Mouse (Mus musculus) intestine, postnatal 0 days (tissue): ENCODE results near the gene Cdadc1. TPM values are rescaled to one million over a fixed set of nuclear protein-coding genes. Genes with fewer than 3 reads are reported as not detected.

Experiments used
- ATAC-seq: fragments of 200-750 bp; cut with Nextera tagmentation; 2 replicates; pipeline ENCODE4 v1.8.0; 2017; ENCODE audit warnings: mild to moderate bottlenecking, moderate TSS enrichment, moderate library complexity
- H3K27ac ChIP-seq: fragments of 300-500 bp; sonication (generic); 2 replicates; pipeline ENCODE4 v1.5.1; 2014; ENCODE audit warnings: mild to moderate bottlenecking, low read depth, low read length, moderate library complexity
- H3K27me3 ChIP-seq: fragments of 300-500 bp; sonication (generic); replicated peaks from 2 replicates; pipeline ENCODE4 v1.6.1; 2014; ENCODE audit warnings: low read length, mixed read lengths; ENCODE audit not compliant: control insufficient read depth, insufficient read depth
- H3K36me3 ChIP-seq: fragments of 300-500 bp; sonication (generic); 2 replicates; pipeline ENCODE4 v1.6.1; 2014; ENCODE audit warnings: mild to moderate bottlenecking, moderate library complexity; ENCODE audit not compliant: control insufficient read depth, insufficient read depth
- H3K4me1 ChIP-seq: fragments of 300-500 bp; sonication (generic); replicated peaks from 2 replicates; pipeline ENCODE4 v1.6.1; 2014; ENCODE audit warnings: antibody characterized with exemption, low read length, mixed read lengths; ENCODE audit not compliant: control insufficient read depth, insufficient read depth
- H3K4me2 ChIP-seq: fragments of 300-500 bp; sonication (generic); replicated peaks from 2 replicates; pipeline ENCODE4 v1.6.1; 2014; ENCODE audit warnings: low read depth, mild to moderate bottlenecking, moderate library complexity
- H3K4me3 ChIP-seq: fragments of 300-500 bp; sonication (generic); 2 replicates; pipeline ENCODE4 v1.5.1; 2014; ENCODE audit warnings: low read depth, low read length
- H3K9ac ChIP-seq: fragments of 300-500 bp; sonication (generic); 2 replicates; pipeline ENCODE4 v1.6.1; 2014; ENCODE audit warnings: mild to moderate bottlenecking, low read depth, low read length
- H3K9me3 ChIP-seq: fragments of 300-500 bp; sonication (generic); 2 replicates; pipeline ENCODE4 v1.6.1; 2016; ENCODE audit warnings: mixed run types; ENCODE audit not compliant: control insufficient read depth
- CTCF ChIP-seq: sonication (generic); IDR thresholded peaks from 2 replicates; pipeline ENCODE4 v1.5.1; 2016; ENCODE audit warnings: low read depth, mild to moderate bottlenecking, control low read depth, antibody characterized with exemption, moderate library complexity
- WGBS: fragments of 180-500 bp; shearing (Covaris S2); extraction: QIAGEN DNeasy Blood & Tissue Kit; methylation state at CpG from one replicate; pipeline ENCODE4 v1.1.7; 2014; 5-methylcytosine and 5-hydroxymethylcytosine counted together
- polyA plus RNA-seq: library from polyadenylated mRNA; unstranded; fragments of >200 nt; fragmentation: Nextera tagmentation; extraction: Ambion mirVana; gene quantifications from 2 replicates; pipeline ENCODE4 v1.2.1, GENCODE M21; 2015

Gene Cdadc1
- polyA plus RNA-seq, 1 experiment from 2014 or later: 22.3 TPM

DNA sequence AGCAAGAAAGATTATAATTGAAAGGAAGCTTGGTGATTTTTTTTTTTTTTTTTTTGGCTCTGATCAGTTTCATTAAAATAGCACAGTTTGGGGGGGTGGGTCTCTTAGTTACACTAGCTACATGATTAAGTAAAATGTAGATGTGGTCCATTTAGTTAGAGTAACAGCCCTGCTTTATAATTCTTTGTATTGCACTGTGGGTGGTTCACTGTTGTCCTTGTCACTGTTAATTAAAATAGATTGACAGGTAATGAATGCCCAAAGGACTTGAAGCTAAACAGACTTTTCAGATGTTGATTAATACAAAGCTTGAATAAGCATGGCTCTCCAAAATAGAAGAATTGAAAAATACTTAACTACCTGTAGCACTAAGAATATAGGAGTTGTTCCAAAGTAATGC lies 63.9 kb downstream of the Cdadc1 start:
- ATAC-seq: no peak
- Histone ChIP-seq H3K4me3 (no peak overlapping the region), H3K27ac (no peak overlapping the region), H3K27me3 (no peaks in the 10 kb centered on the region), H3K4me2 (no peak overlapping the region), H3K9ac (no peak overlapping the region), H3K36me3 (no peaks in the 10 kb centered on the region), H3K9me3 (no peaks in the 10 kb centered on the region), H3K4me1 (0 out of 2 replicates have a peak, but pooled peaks cover 5% of the 10 kb centered on the region)
- TF ChIP-seq CTCF: no peak

DNA sequence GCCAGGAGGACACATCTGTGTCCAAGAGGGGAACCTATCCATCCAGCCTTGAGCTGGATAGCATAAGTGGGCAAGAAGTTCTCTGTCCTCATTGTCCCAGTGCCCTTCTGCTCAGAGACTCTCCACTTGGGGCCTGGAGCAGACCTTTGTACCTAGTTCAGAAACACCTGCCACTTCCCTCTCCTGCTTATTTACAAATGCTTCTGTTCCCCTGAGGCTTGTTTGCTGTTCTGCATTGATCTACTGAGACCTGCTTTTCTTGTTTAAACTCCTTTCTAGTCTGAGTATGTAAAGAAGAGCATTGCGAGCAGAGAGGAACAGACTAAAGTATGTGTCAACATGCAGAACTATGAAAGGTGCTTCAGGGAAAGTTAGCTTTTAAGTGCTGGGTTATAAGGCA lies 64.8 kb downstream of the Cdadc1 start:
- 39% methylated on average over 1 of the region's 1 CpGs for WGBS
- Histone ChIP-seq H3K4me1 (0 out of 2 replicates have a peak, but pooled peaks cover 5% of the 10 kb centered on the region), H3K27me3 (no peaks in the 10 kb centered on the region), H3K4me2 (no peak overlapping the region), H3K4me3 (no peak overlapping the region), H3K27ac (no peak overlapping the region), H3K36me3 (no peaks in the 10 kb centered on the region), H3K9ac (no peak overlapping the region), H3K9me3 (no peaks in the 10 kb centered on the region)
- no peak for TF ChIP-seq CTCF
- peak; percentile 85 for ATAC-seq

DNA sequence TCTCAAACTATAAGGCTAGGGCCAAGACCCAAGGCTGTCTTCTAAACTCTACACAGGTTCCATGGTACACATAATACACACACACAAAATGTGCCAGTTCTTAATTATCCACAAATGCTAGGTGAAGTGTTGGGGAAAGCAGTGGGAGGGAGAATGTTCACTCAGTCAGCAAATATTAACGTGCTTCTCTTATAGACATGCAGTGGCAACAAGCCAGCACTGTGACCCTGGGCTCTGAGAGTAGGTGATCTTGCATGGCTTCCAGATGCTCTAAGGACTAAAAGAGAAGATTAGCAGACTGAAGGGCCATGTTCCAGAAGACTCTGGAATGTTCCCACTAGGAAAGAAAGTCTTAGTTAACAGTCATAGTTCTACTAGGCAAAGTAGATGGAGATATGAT lies 67.0 kb downstream of the Cdadc1 start:
- H3K36me3 ChIP-seq: no peaks in the 10 kb centered on the region; the same call in 1 of the 2 replicates
- no peaks in the 10 kb centered on the region for H3K9me3 ChIP-seq
- no peak overlapping the region for H3K9ac ChIP-seq
- ATAC-seq: no peak
- 0 out of 2 replicates have a peak, but pooled peaks cover 5% of the 10 kb centered on the region for H3K4me1 ChIP-seq
- H3K4me2 ChIP-seq: no peak overlapping the region
- H3K4me3 ChIP-seq: no peak overlapping the region
- no peak for TF ChIP-seq CTCF
- WGBS: 94% methylated on average over 1 of the region's 1 CpGs
- H3K27me3 ChIP-seq: no peaks in the 10 kb centered on the region
- no peak overlapping the region for H3K27ac ChIP-seq

DNA sequence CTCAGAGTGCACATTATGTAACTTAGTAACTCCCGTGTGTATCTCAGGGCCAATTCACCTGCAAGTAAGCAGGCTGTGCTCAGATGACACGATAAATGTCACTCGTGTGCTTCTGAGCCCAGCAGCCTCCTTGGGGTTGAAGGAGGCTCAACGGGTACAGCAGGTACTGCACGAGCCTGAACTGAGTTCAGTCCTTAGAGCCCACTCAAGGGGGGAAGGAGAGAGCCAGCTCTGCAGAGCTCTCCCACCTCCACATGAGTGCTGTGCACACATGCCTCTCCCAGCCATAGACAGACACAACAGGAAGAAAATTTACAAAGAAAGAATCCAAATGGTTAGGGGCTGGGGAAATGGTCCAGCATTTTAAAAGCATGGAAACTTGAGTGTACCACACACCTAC lies 71.9 kb downstream of the Cdadc1 start:
- 57% methylated on average over 5 of the region's 5 CpGs for WGBS

DNA sequence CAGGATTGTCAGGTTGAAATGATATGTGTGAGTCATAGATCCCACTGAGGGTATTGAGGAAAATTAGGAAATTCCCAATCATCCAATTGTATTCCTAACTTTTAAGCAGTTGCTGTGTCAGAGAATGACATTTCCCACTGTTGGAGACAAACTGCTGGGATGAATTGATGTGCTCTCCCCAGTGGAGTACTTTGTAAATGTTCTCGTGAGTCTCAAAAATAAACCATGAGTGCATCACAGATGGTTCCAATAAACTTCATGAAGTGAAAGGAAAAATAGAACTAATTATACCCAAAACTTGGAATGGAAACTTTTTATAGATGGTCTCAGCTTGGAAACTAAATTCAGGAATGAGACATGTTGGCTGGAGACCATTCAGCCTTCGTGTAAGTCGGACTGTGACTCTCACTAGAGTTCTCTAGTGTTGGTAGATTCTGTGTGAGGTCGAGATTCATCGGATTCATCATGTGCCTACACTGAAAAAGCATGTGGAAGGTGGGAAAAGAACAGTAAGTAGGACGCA lies 83.8 kb downstream of the Cdadc1 start:
- WGBS: 71% methylated on average over 6 of the region's 6 CpGs

More for the DNA sequence above, 71.9 kb downstream of the Cdadc1 start:
- no peak for TF ChIP-seq CTCF
- H3K4me3 ChIP-seq: no peak overlapping the region
- no peaks in the 10 kb centered on the region for H3K4me1 ChIP-seq
- no peak overlapping the region for H3K4me2 ChIP-seq
- no peak overlapping the region for H3K9ac ChIP-seq
- no peak overlapping the region for H3K27ac ChIP-seq
- no peak for ATAC-seq
- no peaks in the 10 kb centered on the region for H3K9me3 ChIP-seq
- no peaks in the 10 kb centered on the region for H3K27me3 ChIP-seq
- peaks cover 5% of the 10 kb centered on the region; the same call in 1 of the 2 replicates for H3K36me3 ChIP-seq

More for the DNA sequence above, 83.8 kb downstream of the Cdadc1 start:
- H3K9ac ChIP-seq: no peak overlapping the region
- H3K9me3 ChIP-seq: no peaks in the 10 kb centered on the region
- no peak for TF ChIP-seq CTCF
- H3K4me1 ChIP-seq: no peaks in the 10 kb centered on the region
- H3K36me3 ChIP-seq: 0 out of 2 replicates have a peak, but pooled peaks cover 4% of the 10 kb centered on the region
- no peak overlapping the region for H3K4me2 ChIP-seq
- H3K27me3 ChIP-seq: no peaks in the 10 kb centered on the region
- H3K27ac ChIP-seq: no peak overlapping the region
- no peak overlapping the region for H3K4me3 ChIP-seq
- ATAC-seq: no peak

Other genes with a start within 250 kb of the Cdadc1 start
- 4.5 and 5.1 TPM in 2 replicates for gene Phf11d, start 232.5 kb downstream of the Cdadc1 start, polyA plus RNA-seq
- gene Phf11c, start 202.6 kb downstream of the Cdadc1 start, polyA plus RNA-seq: 0.39 and 0.40 TPM in 2 replicates
- gene Setdb2, start 157.1 kb downstream of the Cdadc1 start, polyA plus RNA-seq: 5.3 and 6.9 TPM in 2 replicates
- gene Cab39l, start 157.0 kb downstream of the Cdadc1 start, polyA plus RNA-seq: 18.1 and 19.0 TPM in 2 replicates
- gene Shisa2, start 27.3 kb upstream of the Cdadc1 start, polyA plus RNA-seq: 4.6 and 4.8 TPM in 2 replicates